Mouse (Mus musculus): ENCODE results near the gene Tnrc6b. TPM values are rescaled to one million over a fixed set of nuclear protein-coding genes. Genes with fewer than 3 reads are reported as not detected.

Gene Tnrc6b
- polyA plus RNA-seq, 1 experiment from 2014 or later: 20.7 TPM

GRCm38 (mm10) chr15:80683151-80683550, 28.0 kb upstream of the Tnrc6b start:
- Histone ChIP-seq H3K4me2 (replicated peaks) (peak overlapping the region; percentile 1; the same call in 1 of the 2 replicates), H3K27ac (peak overlapping the region; percentile 59; the same call in 1 of the 2 replicates), H3K4me3 (replicated peaks) (no peak overlapping the region), H3K9ac (0 out of 2 replicates have a peak overlapping the region, but pooled peaks have one; percentile 1), H3K36me3 (no peaks in the 10 kb centered on the region), H3K9me3 (no peaks in the 10 kb centered on the region), H3K27me3 (replicated peaks) (no peaks in the 10 kb centered on the region), H3K4me1 (replicated peaks) (peaks cover 55% of the 10 kb centered on the region)
- ATAC-seq: peak; percentile 76
- WGBS: 59% methylated on average over 6 of the region's 6 CpGs

- no peak overlapping the region for H3K9ac ChIP-seq
- no peak for ATAC-seq
- H3K36me3 ChIP-seq: no peaks in the 10 kb centered on the region
- no peaks in the 10 kb centered on the region for H3K9me3 ChIP-seq
- H3K4me1 ChIP-seq (replicated peaks): peaks cover 52% of the 10 kb centered on the region
- H3K4me3 ChIP-seq (replicated peaks): no peak overlapping the region
- no peak overlapping the region for H3K4me2 ChIP-seq (replicated peaks)
- H3K27me3 ChIP-seq (replicated peaks): no peaks in the 10 kb centered on the region
- peak overlapping the region; percentile 28; the same call in 1 of the 2 replicates for H3K27ac ChIP-seq
- WGBS: 65% methylated on average over 3 of the region's 3 CpGs
These were observed 27.1 kb upstream of the Tnrc6b start for GRCm38 (mm10) chr15:80683990-80684389.

GRCm38 (mm10) chr15:80684786-80685602, 26.1 kb upstream of the Tnrc6b start:
- no peak for ATAC-seq

GRCm38 (mm10) chr15:80685603-80685895, 25.6 kb upstream of the Tnrc6b start:
- no peak overlapping the region for H3K27ac ChIP-seq
- no peak overlapping the region for H3K9ac ChIP-seq
- no peak overlapping the region for H3K4me3 ChIP-seq (replicated peaks)
- no peaks in the 10 kb centered on the region for H3K36me3 ChIP-seq
- peaks cover 38% of the 10 kb centered on the region for H3K4me1 ChIP-seq (replicated peaks)
- no peak overlapping the region for H3K4me2 ChIP-seq (replicated peaks)
- WGBS: 43% methylated on average over 7 of the region's 7 CpGs
- H3K27me3 ChIP-seq (replicated peaks): no peaks in the 10 kb centered on the region
- H3K9me3 ChIP-seq: no peaks in the 10 kb centered on the region
- no peak for ATAC-seq

More at GRCm38 (mm10) chr15:80684786-80685602, 26.1 kb upstream of the Tnrc6b start:
- WGBS: 39% methylated on average over 8 of the region's 8 CpGs
- H3K27me3 ChIP-seq (replicated peaks): no peaks in the 10 kb centered on the region
- no peak overlapping the region for H3K4me3 ChIP-seq (replicated peaks)
- peaks cover 42% of the 10 kb centered on the region for H3K4me1 ChIP-seq (replicated peaks)
- H3K36me3 ChIP-seq: no peaks in the 10 kb centered on the region
- no peak overlapping the region for H3K4me2 ChIP-seq (replicated peaks)
- H3K9ac ChIP-seq: no peak overlapping the region
- H3K27ac ChIP-seq: no peak overlapping the region
- H3K9me3 ChIP-seq: no peaks in the 10 kb centered on the region

- no peak overlapping the region for H3K27ac ChIP-seq
- peak; percentile 82 for ATAC-seq
- H3K4me3 ChIP-seq (replicated peaks): no peak overlapping the region
- H3K9me3 ChIP-seq: no peaks in the 10 kb centered on the region
- 59% methylated on average over 7 of the region's 7 CpGs for WGBS
- peaks cover 15% of the 10 kb centered on the region for H3K4me1 ChIP-seq (replicated peaks)
- H3K27me3 ChIP-seq (replicated peaks): no peaks in the 10 kb centered on the region
- no peaks in the 10 kb centered on the region for H3K36me3 ChIP-seq
- H3K9ac ChIP-seq: no peak overlapping the region
- H3K4me2 ChIP-seq (replicated peaks): no peak overlapping the region
These were observed 22.6 kb upstream of the Tnrc6b start for GRCm38 (mm10) chr15:80688536-80688935.

GRCm38 (mm10) chr15:80693492-80693891, 17.6 kb upstream of the Tnrc6b start:
- no peaks in the 10 kb centered on the region for H3K27me3 ChIP-seq (replicated peaks)
- no peak overlapping the region for H3K9ac ChIP-seq
- ATAC-seq: no peak
- H3K27ac ChIP-seq: no peak overlapping the region
- H3K9me3 ChIP-seq: no peaks in the 10 kb centered on the region
- H3K4me3 ChIP-seq (replicated peaks): no peak overlapping the region
- no peaks in the 10 kb centered on the region for H3K36me3 ChIP-seq
- WGBS: 51% methylated on average over 3 of the region's 3 CpGs
- H3K4me2 ChIP-seq (replicated peaks): no peak overlapping the region
- H3K4me1 ChIP-seq (replicated peaks): no peaks in the 10 kb centered on the region

- H3K27me3 ChIP-seq (replicated peaks): no peaks in the 10 kb centered on the region
- ATAC-seq: no peak
- WGBS: 32% methylated on average over 11 of the region's 11 CpGs
- H3K4me1 ChIP-seq (replicated peaks): no peaks in the 10 kb centered on the region
- no peaks in the 10 kb centered on the region for H3K36me3 ChIP-seq
- no peaks in the 10 kb centered on the region for H3K9me3 ChIP-seq
- no peak overlapping the region for H3K4me3 ChIP-seq (replicated peaks)
- H3K4me2 ChIP-seq (replicated peaks): 0 out of 2 replicates have a peak overlapping the region, but pooled peaks have one; percentile 11
- H3K27ac ChIP-seq: no peak overlapping the region
- H3K9ac ChIP-seq: no peak overlapping the region; the same call in 1 of the 2 replicates
These were observed 16.8 kb upstream of the Tnrc6b start for GRCm38 (mm10) chr15:80694125-80694910.

GRCm38 (mm10) chr15:80697564-80697963, 13.5 kb upstream of the Tnrc6b start:
- H3K9me3 ChIP-seq: no peaks in the 10 kb centered on the region
- no peaks in the 10 kb centered on the region for H3K27me3 ChIP-seq (replicated peaks)
- H3K9ac ChIP-seq: no peak overlapping the region
- no peak overlapping the region for H3K4me2 ChIP-seq (replicated peaks)
- H3K27ac ChIP-seq: no peak overlapping the region
- H3K4me1 ChIP-seq (replicated peaks): no peaks in the 10 kb centered on the region
- no peak overlapping the region for H3K4me3 ChIP-seq (replicated peaks)
- whole genome bisulfite sequencing: 43% methylated on average over 5 of the region's 5 CpGs
- ATAC-seq: no peak
- no peaks in the 10 kb centered on the region for H3K36me3 ChIP-seq

GRCm38 (mm10) chr15:80701481-80702257, 9.4 kb upstream of the Tnrc6b start:
- H3K27me3 ChIP-seq (replicated peaks): no peaks in the 10 kb centered on the region
- H3K36me3 ChIP-seq: no peaks in the 10 kb centered on the region
- H3K9ac ChIP-seq: no peak overlapping the region
- H3K27ac ChIP-seq: no peak overlapping the region
- H3K4me1 ChIP-seq (replicated peaks): peaks cover 2% of the 10 kb centered on the region; the same call in 1 of the 2 replicates
- H3K9me3 ChIP-seq: no peaks in the 10 kb centered on the region
- no peak; the same call in 1 of the 2 replicates for ATAC-seq
- 58% methylated on average over 8 of the region's 8 CpGs for WGBS
- H3K4me3 ChIP-seq (replicated peaks): no peak overlapping the region
- H3K4me2 ChIP-seq (replicated peaks): no peak overlapping the region

- Histone ChIP-seq H3K27me3 (replicated peaks) (no peaks in the 10 kb centered on the region), H3K9ac (no peak overlapping the region), H3K27ac (no peak overlapping the region), H3K9me3 (no peaks in the 10 kb centered on the region), H3K4me1 (replicated peaks) (peaks cover 14% of the 10 kb centered on the region), H3K4me3 (replicated peaks) (no peak overlapping the region), H3K36me3 (no peaks in the 10 kb centered on the region), H3K4me2 (replicated peaks) (no peak overlapping the region)
- ATAC-seq: no peak
- 84% methylated on average over 5 of the region's 5 CpGs for WGBS
These were observed 8.2 kb upstream of the Tnrc6b start for GRCm38 (mm10) chr15:80702910-80703309.

- Histone ChIP-seq H3K9me3 (no peaks in the 10 kb centered on the region), H3K4me2 (replicated peaks) (no peak overlapping the region), H3K27me3 (replicated peaks) (no peaks in the 10 kb centered on the region), H3K4me1 (replicated peaks) (peaks cover 16% of the 10 kb centered on the region), H3K27ac (no peak overlapping the region), H3K36me3 (no peaks in the 10 kb centered on the region), H3K4me3 (replicated peaks) (no peak overlapping the region), H3K9ac (no peak overlapping the region)
- WGBS: 70% methylated on average over 2 of the region's 2 CpGs
- ATAC-seq: no peak
These were observed 7.6 kb upstream of the Tnrc6b start for GRCm38 (mm10) chr15:80703495-80703894.

GRCm38 (mm10) chr15:80704267-80704666, 6.8 kb upstream of the Tnrc6b start:
- H3K36me3 ChIP-seq: no peaks in the 10 kb centered on the region
- peaks cover 17% of the 10 kb centered on the region for H3K4me1 ChIP-seq (replicated peaks)
- no peaks in the 10 kb centered on the region for H3K27me3 ChIP-seq (replicated peaks)
- ATAC-seq: peak; percentile 89
- no peak overlapping the region for H3K4me3 ChIP-seq (replicated peaks)
- no peak overlapping the region for H3K9ac ChIP-seq
- H3K4me2 ChIP-seq (replicated peaks): peak overlapping the region; percentile 42
- 2% methylated on average over 7 of the region's 7 CpGs for WGBS
- no peak overlapping the region for H3K27ac ChIP-seq
- H3K9me3 ChIP-seq: no peaks in the 10 kb centered on the region
